Mouse (Mus musculus) left cerebral cortex, postnatal 25 days (tissue): ENCODE results near the gene Selenbp1. TPM values are rescaled to one million over a fixed set of nuclear protein-coding genes. Genes with fewer than 3 reads are reported as not detected.
"Not testable (repeated sequence)": the region's sequence is repeated elsewhere in the genome, so short reads cannot be mapped to it uniquely, and the experiment has no call there.

ENCODE experiments used
- DNase-seq, 2 experiments: peaks; one replicate each; pipeline ENCODE4 v3.0.0; 2022; ENCODE audit warnings: low spot score in 2 of 2, mixed read lengths in 1 of 2
- intact Hi-C: fragments of 180-260 bp; cut with DNase I; formaldehyde crosslinking; loops from one replicate; pipeline ENCODE4 v1.15.1; 2025
- total RNA-seq, 2 experiments: library from RNA; stranded (reverse); gene quantifications; 2 replicates each; pipeline ENCODE4 v1.2.3; 2021

The Selenbp1 gene
- 1 to 10 TPM; 7.5 to 9.0 TPM for total RNA-seq

GRCm38 (mm10) chr3:94932809-94933564 lies at the start of gene Selenbp1:
Selenbp1 (plus strand) TSS chr3:94933056.
- intact Hi-C loops: loop anchor here (10.0 kb wide), 1 partner anchor 238 kb away; the partner anchor contains the start of gene Selenbp2
- DNase-seq: peak; percentile 48 to 50

GRCm38 (mm10) chr3:94886316-94887224 lies 46.3 kb upstream of the Selenbp1 start, which contains the start of gene Psmb4:
Psmb4 (minus strand) TSS chr3:94886961.
- intact Hi-C loops: no loop called here
- peak; percentile 87 to 91 for DNase-seq

GRCm38 (mm10) chr3:94888595-94888994 lies 44.3 kb upstream of the Selenbp1 start:
- intact Hi-C loops: no loop called here
- no peak for DNase-seq

- intact Hi-C loops: no loop called here
These were observed 38.8 kb upstream of the Selenbp1 start for GRCm38 (mm10) chr3:94894076-94894475.

GRCm38 (mm10) chr3:94902747-94903146 lies 30.1 kb upstream of the Selenbp1 start:
- DNase-seq: peak; percentile 61 to 74
- intact Hi-C loops: loop anchor here (2.0 to 5.0 kb wide), 3 partner anchors 90 to 536 kb away; no protein-coding TSS in a partner anchor

More at GRCm38 (mm10) chr3:94894076-94894475, 38.8 kb upstream of the Selenbp1 start:
- no peak for DNase-seq

GRCm38 (mm10) chr3:94904759-94905158 lies 28.1 kb upstream of the Selenbp1 start:
- not testable (repeated sequence) for DNase-seq
- intact Hi-C loops: loop anchor here (5.0 kb wide), 2 partner anchors 92 to 287 kb away; no protein-coding TSS in a partner anchor

- intact Hi-C loops: no loop called here
- DNase-seq: no peak
These were observed 26.4 kb upstream of the Selenbp1 start for GRCm38 (mm10) chr3:94906482-94906881.

- DNase-seq: no peak
- intact Hi-C loops: no loop called here
These were observed 21.7 kb upstream of the Selenbp1 start for GRCm38 (mm10) chr3:94911050-94911693.

- DNase-seq: no peak
- intact Hi-C loops: no loop called here
These were observed 19.1 kb upstream of the Selenbp1 start for GRCm38 (mm10) chr3:94913801-94914200.

- DNase-seq: no peak
- intact Hi-C loops: no loop called here
These were observed 16.7 kb upstream of the Selenbp1 start for GRCm38 (mm10) chr3:94915903-94916741.

GRCm38 (mm10) chr3:94917816-94918361 lies 15.0 kb upstream of the Selenbp1 start:
- intact Hi-C loops: no loop called here
- peak; percentile 11 to 39 for DNase-seq

- no peak for DNase-seq
- intact Hi-C loops: no loop called here
These were observed 14.0 kb upstream of the Selenbp1 start for GRCm38 (mm10) chr3:94918845-94919244.

GRCm38 (mm10) chr3:94921104-94921503 lies 11.8 kb upstream of the Selenbp1 start:
- DNase-seq: no peak
- intact Hi-C loops: no loop called here

- DNase-seq: no peak
- intact Hi-C loops: no loop called here
These were observed 10.5 kb upstream of the Selenbp1 start for GRCm38 (mm10) chr3:94922333-94922732.

GRCm38 (mm10) chr3:94924688-94925087 lies 8.2 kb upstream of the Selenbp1 start:
- DNase-seq: no peak
- intact Hi-C loops: no loop called here

- intact Hi-C loops, DNase-seq: not testable (repeated sequence)
These were observed 6.5 kb upstream of the Selenbp1 start for GRCm38 (mm10) chr3:94926301-94926736.

GRCm38 (mm10) chr3:94928979-94929378 lies 3.9 kb upstream of the Selenbp1 start:
- DNase-seq, intact Hi-C loops: not testable (repeated sequence)
